Mouse (Mus musculus): Measurements from ENCODE around the gene Ggt1. TPM values are rescaled to one million over a fixed set of nuclear protein-coding genes. Genes with fewer than 3 reads are reported as not detected.

The Ggt1 gene
- polyA plus RNA-seq, 1 experiment: not detected

DNA sequence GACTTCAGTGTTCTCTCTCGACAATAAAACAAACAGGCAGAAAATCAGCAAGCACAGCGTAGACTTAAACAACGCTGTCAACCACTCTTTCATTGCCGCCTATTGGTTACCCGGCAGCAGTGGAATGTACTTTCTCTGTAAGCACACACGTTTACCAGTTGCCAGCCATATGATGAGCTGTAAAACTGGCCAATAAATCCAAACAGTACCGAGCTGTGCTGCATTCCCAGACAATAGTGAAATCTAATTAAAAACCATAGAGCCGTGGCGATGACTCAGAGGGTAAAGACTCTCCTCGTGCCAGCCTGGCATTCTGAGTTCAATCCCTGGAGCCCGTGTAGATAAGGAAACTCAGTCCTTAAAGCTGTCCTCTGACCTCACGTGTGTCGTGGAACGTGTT is 12.9 kb upstream of the Ggt1 start:
- Histone ChIP-seq H3K4me3 (ENCODE audit: insufficient read depth, low read length) (no peak overlapping the region), H3K4me1 (ENCODE audit: control insufficient read depth, insufficient read depth, low read length) (no peaks in the 10 kb centered on the region), H3K27ac (ENCODE audit: insufficient read depth, low read depth, low read length) (no peak overlapping the region)
- no peak for TF ChIP-seq CTCF (IDR thresholded peaks at IDR 0.05; ENCODE audit: low read depth, low read length)
- TF ChIP-seq POLR2A (IDR thresholded peaks at IDR 0.05; ENCODE audit: borderline replicate concordance, low read depth, low read length): no peak

- Histone ChIP-seq H3K4me1 (ENCODE audit: control insufficient read depth, insufficient read depth, low read length) (peaks cover 3% of the 10 kb centered on the region), H3K27ac (ENCODE audit: insufficient read depth, low read depth, low read length) (no peak overlapping the region), H3K4me3 (ENCODE audit: insufficient read depth, low read length) (no peak overlapping the region)
- no peak for TF ChIP-seq POLR2A (IDR thresholded peaks at IDR 0.05; ENCODE audit: borderline replicate concordance, low read depth, low read length)
- no peak for TF ChIP-seq CTCF (IDR thresholded peaks at IDR 0.05; ENCODE audit: low read depth, low read length)
Observed at GRCm38 (mm10) chr10:75549886-75550285, 11.5 kb upstream of the Ggt1 start.

DNA sequence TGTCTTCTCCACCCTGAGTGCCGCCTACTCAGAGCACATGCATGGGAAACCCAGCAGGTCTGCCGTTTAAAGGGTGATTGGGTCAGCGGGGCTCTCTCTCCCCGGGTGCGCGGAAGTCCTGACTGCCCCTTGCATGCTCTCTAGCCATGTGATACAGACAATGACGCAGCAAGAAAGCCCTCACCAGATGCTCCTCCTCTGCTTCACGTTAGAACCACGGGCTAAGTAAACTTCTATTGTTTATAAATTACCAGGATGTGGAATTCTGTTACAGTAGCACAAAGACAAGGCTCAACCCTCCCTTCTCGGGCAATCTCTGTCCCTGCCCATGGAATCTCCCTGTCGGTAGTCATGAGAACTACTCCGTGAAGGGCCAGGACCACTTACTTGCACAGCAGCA is 10.2 kb upstream of the Ggt1 start:
- Histone ChIP-seq H3K4me3 (ENCODE audit: insufficient read depth, low read length) (no peak overlapping the region), H3K4me1 (ENCODE audit: control insufficient read depth, insufficient read depth, low read length) (peaks cover 3% of the 10 kb centered on the region), H3K27ac (ENCODE audit: insufficient read depth, low read depth, low read length) (no peak overlapping the region)
- TF ChIP-seq POLR2A (IDR thresholded peaks at IDR 0.05; ENCODE audit: borderline replicate concordance, low read depth, low read length) (no peak), CTCF (IDR thresholded peaks at IDR 0.05; ENCODE audit: low read depth, low read length) (no peak)

DNA sequence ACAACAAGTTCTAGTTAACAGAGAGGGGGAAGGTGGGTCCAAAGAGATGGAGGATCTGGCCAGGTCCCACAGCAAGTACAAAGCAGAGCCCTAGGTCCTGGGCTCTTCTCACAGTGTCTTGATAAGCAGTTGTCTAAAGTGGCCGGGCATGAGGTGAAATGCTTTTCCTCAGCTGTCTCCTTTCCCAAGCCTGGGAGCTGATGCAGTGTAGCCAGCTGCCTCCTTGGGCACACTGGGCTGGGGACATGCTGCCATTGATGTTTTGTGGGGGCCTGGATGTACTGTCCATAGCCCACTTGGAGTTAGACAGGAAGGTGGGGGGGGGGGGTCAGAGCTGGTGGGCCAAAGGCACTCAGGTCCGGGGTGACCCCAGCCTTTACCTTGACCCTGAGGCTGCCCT is 9.3 kb upstream of the Ggt1 start:
- Histone ChIP-seq H3K4me1 (ENCODE audit: control insufficient read depth, insufficient read depth, low read length) (peaks cover 3% of the 10 kb centered on the region), H3K27ac (ENCODE audit: insufficient read depth, low read depth, low read length) (no peak overlapping the region)
- TF ChIP-seq CTCF (IDR thresholded peaks at IDR 0.05; ENCODE audit: low read depth, low read length): no peak
- no peak for TF ChIP-seq POLR2A (IDR thresholded peaks at IDR 0.05; ENCODE audit: borderline replicate concordance, low read depth, low read length)

GRCm38 (mm10) chr10:75552701-75553450 is 8.5 kb upstream of the Ggt1 start:
- H3K27ac ChIP-seq (ENCODE audit: insufficient read depth, low read depth, low read length): no peak overlapping the region
- H3K4me3 ChIP-seq (ENCODE audit: insufficient read depth, low read length): no peak overlapping the region
- H3K4me1 ChIP-seq (ENCODE audit: control insufficient read depth, insufficient read depth, low read length): peaks cover 3% of the 10 kb centered on the region
- TF ChIP-seq CTCF (IDR thresholded peaks at IDR 0.05; ENCODE audit: low read depth, low read length): no peak
- no peak for TF ChIP-seq POLR2A (IDR thresholded peaks at IDR 0.05; ENCODE audit: borderline replicate concordance, low read depth, low read length)

More for the DNA sequence above, 9.3 kb upstream of the Ggt1 start:
- no peak overlapping the region for H3K4me3 ChIP-seq (ENCODE audit: insufficient read depth, low read length)

- Histone ChIP-seq H3K4me3 (ENCODE audit: insufficient read depth, low read length) (no peak overlapping the region), H3K4me1 (ENCODE audit: control insufficient read depth, insufficient read depth, low read length) (peaks cover 3% of the 10 kb centered on the region), H3K27ac (ENCODE audit: insufficient read depth, low read depth, low read length) (no peak overlapping the region)
- no peak for TF ChIP-seq POLR2A (IDR thresholded peaks at IDR 0.05; ENCODE audit: borderline replicate concordance, low read depth, low read length)
- TF ChIP-seq CTCF (IDR thresholded peaks at IDR 0.05; ENCODE audit: low read depth, low read length): no peak
Observed at GRCm38 (mm10) chr10:75554090-75554489, 7.3 kb upstream of the Ggt1 start.

- no peak overlapping the region for H3K4me3 ChIP-seq (ENCODE audit: insufficient read depth, low read length)
- no peak overlapping the region for H3K27ac ChIP-seq (ENCODE audit: insufficient read depth, low read depth, low read length)
- peaks cover 3% of the 10 kb centered on the region for H3K4me1 ChIP-seq (ENCODE audit: control insufficient read depth, insufficient read depth, low read length)
- no peak for TF ChIP-seq POLR2A (IDR thresholded peaks at IDR 0.05; ENCODE audit: borderline replicate concordance, low read depth, low read length)
Observed at GRCm38 (mm10) chr10:75555557-75555956, 5.8 kb upstream of the Ggt1 start.

DNA sequence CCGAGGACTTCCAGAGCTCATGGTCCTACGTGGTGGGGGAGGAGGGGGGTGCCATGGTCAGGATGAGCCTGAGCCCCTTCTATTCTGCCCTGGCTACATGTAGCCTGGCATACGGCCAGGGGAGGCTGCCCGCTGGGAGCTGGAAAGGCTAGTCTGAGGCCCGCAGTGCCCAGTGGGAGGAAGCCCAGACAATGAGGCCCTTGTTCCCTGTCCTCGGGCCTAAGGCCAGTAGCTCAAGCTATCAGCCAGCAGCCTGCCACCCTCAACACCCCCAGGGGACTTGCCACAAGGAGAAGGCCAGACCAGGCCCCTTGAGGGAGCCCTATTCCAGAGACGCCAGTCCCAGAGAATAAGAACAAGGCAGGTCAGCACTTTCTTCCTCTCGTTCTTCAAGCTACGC is 5.4 kb upstream of the Ggt1 start:
- Histone ChIP-seq H3K4me3 (ENCODE audit: insufficient read depth, low read length) (no peak overlapping the region), H3K27ac (ENCODE audit: insufficient read depth, low read depth, low read length) (no peak overlapping the region), H3K4me1 (ENCODE audit: control insufficient read depth, insufficient read depth, low read length) (peaks cover 3% of the 10 kb centered on the region)
- no peak for TF ChIP-seq CTCF (IDR thresholded peaks at IDR 0.05; ENCODE audit: low read depth, low read length)
- TF ChIP-seq POLR2A (IDR thresholded peaks at IDR 0.05; ENCODE audit: borderline replicate concordance, low read depth, low read length): no peak

GRCm38 (mm10) chr10:75558515-75558914 is 2.9 kb upstream of the Ggt1 start:
- no peak overlapping the region for H3K27ac ChIP-seq (ENCODE audit: insufficient read depth, low read depth, low read length)
- TF ChIP-seq POLR2A (IDR thresholded peaks at IDR 0.05; ENCODE audit: borderline replicate concordance, low read depth, low read length) (no peak), CTCF (IDR thresholded peaks at IDR 0.05; ENCODE audit: low read depth, low read length) (no peak)
- no peak overlapping the region for H3K4me3 ChIP-seq (ENCODE audit: insufficient read depth, low read length)
- peaks cover 3% of the 10 kb centered on the region for H3K4me1 ChIP-seq (ENCODE audit: control insufficient read depth, insufficient read depth, low read length)

- no peak for TF ChIP-seq POLR2A (IDR thresholded peaks at IDR 0.05; ENCODE audit: borderline replicate concordance, low read depth, low read length)
- TF ChIP-seq CTCF (IDR thresholded peaks at IDR 0.05; ENCODE audit: low read depth, low read length): no peak
- no peaks in the 10 kb centered on the region for H3K4me1 ChIP-seq (ENCODE audit: control insufficient read depth, insufficient read depth, low read length)
- H3K27ac ChIP-seq (ENCODE audit: insufficient read depth, low read depth, low read length): no peak overlapping the region
- H3K4me3 ChIP-seq (ENCODE audit: insufficient read depth, low read length): no peak overlapping the region
Observed at GRCm38 (mm10) chr10:75559041-75559675, 2.2 kb upstream of the Ggt1 start.

All from bone marrow macrophage, adult 2 months (primary cell).